Mouse (Mus musculus) CH12.LX (cell line): ENCODE data around the gene Mylk3. TPM values are rescaled to one million over a fixed set of nuclear protein-coding genes. Genes with fewer than 3 reads are reported as not detected.

Experiments used
- DNase-seq: peaks from one replicate; pipeline ENCODE4 v3.0.0-alpha.2; 2013; ENCODE audit errors: extremely low read depth
- H3K27ac ChIP-seq: 2 replicates; pipeline ENCODE4 v1.5.1; 2012; ENCODE audit warnings: low read depth, mild to moderate bottlenecking, control low read depth, moderate library complexity; ENCODE audit not compliant: insufficient read depth
- H3K27me3 ChIP-seq: replicated peaks from 2 replicates; pipeline ENCODE3; 2012; ENCODE audit warnings: inconsistent platforms
- H3K36me3 ChIP-seq, 2 experiments: replicated peaks in 1 of 2; 2 replicates each; pipeline versions ENCODE3 to v1.6.1; 2012; ENCODE audit warnings: inconsistent platforms in 1 of 2, low read length in 1 of 2, mild to moderate bottlenecking in 1 of 2, mixed read lengths in 1 of 2, moderate library complexity in 1 of 2; ENCODE audit not compliant: control insufficient read depth in 1 of 2, insufficient read depth in 1 of 2
- H3K4me1 ChIP-seq, 2 experiments: 2 replicates each; pipeline ENCODE4 v1.6.1; 2012; ENCODE audit warnings: inconsistent platforms in 1 of 2, moderate library complexity in 1 of 2; ENCODE audit not compliant: insufficient read depth in 2 of 2, control insufficient read depth in 1 of 2
- H3K4me2 ChIP-seq: 2 replicates; pipeline ENCODE4 v1.6.1; 2012; ENCODE audit warnings: low read depth, mild to moderate bottlenecking, control low read depth; ENCODE audit not compliant: poor library complexity, insufficient read depth, severe bottlenecking
- H3K4me3 ChIP-seq, 3 experiments: fragments of 150-350 bp in 1 of 3; sonication (generic) in 1 of 3; replicated peaks in 1 of 3; 2 replicates each; pipeline versions ENCODE3 to v1.5.1; 2011 to 2012; ENCODE audit warnings: low read depth in 2 of 3, low read length in 2 of 3, mild to moderate bottlenecking in 2 of 3, moderate library complexity in 2 of 3, control low read depth in 1 of 3, improper control_type of control experiment in 1 of 3, inconsistent platforms in 1 of 3, mixed read lengths in 1 of 3; ENCODE audit not compliant: poor library complexity in 1 of 3
- H3K79me2 ChIP-seq: replicated peaks from 2 replicates; pipeline ENCODE4 v1.6.1; 2012; ENCODE audit warnings: mild to moderate bottlenecking, moderate library complexity; ENCODE audit not compliant: control insufficient read depth, poor library complexity, insufficient read depth, severe bottlenecking; ENCODE audit errors: extremely low read depth
- H3K9ac ChIP-seq: 2 replicates; pipeline ENCODE4 v1.6.1; 2012; ENCODE audit warnings: low read depth, mild to moderate bottlenecking, control low read depth, moderate library complexity; ENCODE audit not compliant: insufficient read depth
- H3K9me3 ChIP-seq: replicated peaks from 2 replicates; pipeline ENCODE3; 2012; ENCODE audit warnings: low read length, inconsistent platforms, mixed read lengths
- CHD1 ChIP-seq: IDR thresholded peaks from 2 replicates; pipeline ENCODE4 v1.6.1; 2012; ENCODE audit warnings: low read depth, low read length, improper control_type of control experiment, inconsistent platforms
- CHD2 ChIP-seq: IDR thresholded peaks from 2 replicates; pipeline ENCODE4 v1.6.1; 2011; ENCODE audit warnings: low read length, improper control_type of control experiment
- CTCF ChIP-seq, 2 experiments: IDR thresholded peaks in 1 of 2; conservative IDR thresholded peaks in 1 of 2; 2 replicates each; pipeline ENCODE4 v1.5.1; 2011 to 2012; ENCODE audit warnings: low read depth in 2 of 2, low read length in 2 of 2, improper control_type of control experiment in 1 of 2, inconsistent platforms in 1 of 2, mild to moderate bottlenecking in 1 of 2, moderate library complexity in 1 of 2
- E2F4 ChIP-seq: IDR thresholded peaks from 2 replicates; pipeline ENCODE4 v1.6.1; 2011; ENCODE audit warnings: low read depth, low read length, improper control_type of control experiment; ENCODE audit not compliant: insufficient replicate concordance
- ELF1 ChIP-seq: IDR thresholded peaks from 2 replicates; pipeline ENCODE4 v1.6.1; 2014; ENCODE audit warnings: low read depth, mild to moderate bottlenecking, inconsistent platforms, low read length, improper control_type of control experiment
- EP300 ChIP-seq: IDR thresholded peaks from 2 replicates; pipeline ENCODE4 v1.6.1; 2011; ENCODE audit warnings: low read length, improper control_type of control experiment
- JUN ChIP-seq: IDR thresholded peaks from 2 replicates; pipeline ENCODE4 v1.6.1; 2011; ENCODE audit warnings: low read depth, mild to moderate bottlenecking, low read length, improper control_type of control experiment, moderate library complexity; ENCODE audit not compliant: insufficient read depth
- JUND ChIP-seq: conservative IDR thresholded peaks from 2 replicates; pipeline ENCODE4 v1.6.1; 2011; ENCODE audit warnings: low read depth, low read length, improper control_type of control experiment
- MAFK ChIP-seq: IDR thresholded peaks from 2 replicates; pipeline ENCODE4 v1.6.1; 2011; ENCODE audit warnings: low read length, improper control_type of control experiment; ENCODE audit not compliant: insufficient replicate concordance
- MAX ChIP-seq: IDR thresholded peaks from 2 replicates; pipeline ENCODE4 v1.6.1; 2011; ENCODE audit warnings: low read length, improper control_type of control experiment
- MEF2A ChIP-seq: IDR thresholded peaks from 2 replicates; pipeline ENCODE4 v1.6.1; 2014; ENCODE audit warnings: low read depth, mild to moderate bottlenecking, inconsistent platforms, low read length, improper control_type of control experiment, borderline replicate concordance
- MXI1 ChIP-seq: IDR thresholded peaks from 2 replicates; pipeline ENCODE4 v1.6.1; 2011; ENCODE audit warnings: mild to moderate bottlenecking, low read depth, low read length, improper control_type of control experiment
- MYC ChIP-seq: IDR thresholded peaks from 2 replicates; pipeline ENCODE4 v1.6.1; 2011; ENCODE audit warnings: low read depth, mild to moderate bottlenecking, improper control_type of control experiment, low read length
- POLR2A ChIP-seq: IDR thresholded peaks from 2 replicates; pipeline ENCODE4 v1.6.1; 2011; ENCODE audit warnings: low read depth, mild to moderate bottlenecking, improper control_type of control experiment, low read length
- RCOR1 ChIP-seq: conservative IDR thresholded peaks from 2 replicates; pipeline ENCODE4 v1.6.1; 2012; ENCODE audit warnings: low read depth, mild to moderate bottlenecking, inconsistent platforms, low read length, improper control_type of control experiment
- SMC3 ChIP-seq: IDR thresholded peaks from 2 replicates; pipeline ENCODE4 v1.6.1; 2011; ENCODE audit warnings: low read depth, low read length, improper control_type of control experiment
- TBP ChIP-seq: conservative IDR thresholded peaks from 2 replicates; pipeline ENCODE4 v1.6.1; 2011; ENCODE audit warnings: low read depth, low read length, improper control_type of control experiment
- UBTF ChIP-seq: IDR thresholded peaks from 2 replicates; pipeline ENCODE4 v1.6.1; 2012; ENCODE audit warnings: low read depth, mild to moderate bottlenecking, inconsistent platforms, low read length, improper control_type of control experiment, moderate library complexity
- USF1 ChIP-seq: IDR thresholded peaks from 2 replicates; pipeline ENCODE4 v1.6.1; 2014; ENCODE audit warnings: low read depth, mild to moderate bottlenecking, inconsistent platforms, low read length, improper control_type of control experiment
- USF2 ChIP-seq: conservative IDR thresholded peaks from 2 replicates; pipeline ENCODE4 v1.6.1; 2011; ENCODE audit warnings: low read depth, low read length, improper control_type of control experiment
- ZNF384 ChIP-seq: IDR thresholded peaks from 2 replicates; pipeline ENCODE4 v1.6.1; 2012; ENCODE audit warnings: low read depth, low read length, improper control_type of control experiment, inconsistent platforms
- dilution Hi-C: fragments of 300-500 bp; cut with MboI; formaldehyde crosslinking; loops from 2 replicates; pipeline ENCODE4 v1.14.3; 2020; ENCODE audit warnings: low sequenced_read_pairs; ENCODE audit not compliant: extremely low pct_unique_long_range_greater_than_20kb, extremely low pct_ligation_motif_present
- in situ Hi-C: fragments of 300-500 bp; cut with MboI; formaldehyde crosslinking; loops from 3 replicates; pipeline ENCODE4 v1.14.3; 2019; ENCODE audit warnings: low sequenced_read_pairs, low pct_ligation_motif_present, low pct_unique_long_range_greater_than_20kb, mixed read lengths
- polyA plus RNA-seq: library from polyadenylated mRNA; unstranded; fragments of >175 nt; gene quantifications from 2 replicates; pipeline ENCODE4 v1.2.1, GENCODE M21; 2012; ENCODE audit warnings: low read depth; ENCODE audit not compliant: insufficient read length
- total RNA-seq, 2 experiments: library from RNA; depleted of rRNA; stranded (reverse); fragments of 300-350 nt in 1 of 2; fragments of >200 nt in 1 of 2; gene quantifications; 2 replicates each; pipeline ENCODE4 v1.2.3; 2012 to 2014

Mylk3 gene
- total and polyA plus RNA-seq, 3 experiments: 0.07 to 0.08 TPM; not detected in 1

- DNase-seq: no peak
- Histone ChIP-seq H3K9ac (no peak overlapping the region), H3K36me3 (no peaks in the 10 kb centered on the region), H3K4me2 (no peak overlapping the region), H3K27ac (no peak overlapping the region), H3K27me3 (peaks cover 2% of the 10 kb centered on the region), H3K4me1 (0 out of 4 replicates have a peak, but pooled peaks cover 0 to 2% of the 10 kb centered on the region in 2 experiments), H3K9me3 (no peaks in the 10 kb centered on the region), H3K4me3 (no peak overlapping the region), H3K79me2 (no peaks in the 10 kb centered on the region)
- dilution Hi-C loops (no loop called here), in situ Hi-C loops (no loop called here)
- no peak for TF ChIP-seq MYC
- TF ChIP-seq USF2: no peak
- no peak for TF ChIP-seq ELF1
- no peak for TF ChIP-seq JUND
- no peak for TF ChIP-seq MEF2A
- TF ChIP-seq MAX: no peak
- TF ChIP-seq CHD2: no peak
- no peak for TF ChIP-seq JUN
- TF ChIP-seq SMC3: no peak
- TF ChIP-seq E2F4: no peak
- TF ChIP-seq RCOR1: no peak
- TF ChIP-seq TBP: no peak
- no peak for TF ChIP-seq USF1
Observed at GRCm38 (mm10) chr8:85336211-85336933, 49.8 kb downstream of the Mylk3 start.

- H3K27ac ChIP-seq: no peak overlapping the region
- no peak for DNase-seq
Observed at GRCm38 (mm10) chr8:85335105-85335504, 51.0 kb downstream of the Mylk3 start.

More at GRCm38 (mm10) chr8:85335105-85335504, 51.0 kb downstream of the Mylk3 start:
- Histone ChIP-seq H3K36me3 (no peaks in the 10 kb centered on the region), H3K9me3 (no peaks in the 10 kb centered on the region), H3K4me3 (no peak overlapping the region), H3K79me2 (no peaks in the 10 kb centered on the region), H3K4me1 (0 out of 4 replicates have a peak, but pooled peaks cover 0 to 2% of the 10 kb centered on the region in 2 experiments), H3K4me2 (no peak overlapping the region), H3K27me3 (peaks cover 2% of the 10 kb centered on the region), H3K9ac (no peak overlapping the region)
- in situ Hi-C loops: no loop called here
- TF ChIP-seq MXI1 (no peak), CTCF (conservative IDR thresholded peaks at IDR 0.05 in 1 of 2, IDR thresholded peaks at IDR 0.05 in 1 of 2; ENCODE audit: low read depth in 2 of 2, low read length in 2 of 2) (no peak), POLR2A (no peak), EP300 (no peak), ZNF384 (no peak), MAFK (no peak), MAX (no peak), TBP (no peak), CHD1 (no peak), E2F4 (no peak), UBTF (no peak)
- dilution Hi-C loops: no loop called here
